Mouse (Mus musculus) neutrophil, adult 5-6 weeks (primary cell): ENCODE data around the gene Perp. TPM values are rescaled to one million over a fixed set of nuclear protein-coding genes. Genes with fewer than 3 reads are reported as not detected.

Experiments
- ATAC-seq: fragments of 151-379, 151-347 bp; 2 replicates; pipeline ENCODE4 v1.8.0; 2017; ENCODE audit warnings: mild to moderate bottlenecking, moderate TSS enrichment; ENCODE audit not compliant: insufficient number of reproducible peaks, poor library complexity, low FRiP score, severe bottlenecking; ENCODE audit errors: extremely low read depth
- total RNA-seq: library from RNA; stranded (forward); fragments of 200-1000 nt; gene quantifications from 2 replicates; pipeline ENCODE4 v1.2.3, GENCODE M21; 2017

Gene Perp
- 0.98 and 1.2 TPM in 2 replicates for total RNA-seq

DNA sequence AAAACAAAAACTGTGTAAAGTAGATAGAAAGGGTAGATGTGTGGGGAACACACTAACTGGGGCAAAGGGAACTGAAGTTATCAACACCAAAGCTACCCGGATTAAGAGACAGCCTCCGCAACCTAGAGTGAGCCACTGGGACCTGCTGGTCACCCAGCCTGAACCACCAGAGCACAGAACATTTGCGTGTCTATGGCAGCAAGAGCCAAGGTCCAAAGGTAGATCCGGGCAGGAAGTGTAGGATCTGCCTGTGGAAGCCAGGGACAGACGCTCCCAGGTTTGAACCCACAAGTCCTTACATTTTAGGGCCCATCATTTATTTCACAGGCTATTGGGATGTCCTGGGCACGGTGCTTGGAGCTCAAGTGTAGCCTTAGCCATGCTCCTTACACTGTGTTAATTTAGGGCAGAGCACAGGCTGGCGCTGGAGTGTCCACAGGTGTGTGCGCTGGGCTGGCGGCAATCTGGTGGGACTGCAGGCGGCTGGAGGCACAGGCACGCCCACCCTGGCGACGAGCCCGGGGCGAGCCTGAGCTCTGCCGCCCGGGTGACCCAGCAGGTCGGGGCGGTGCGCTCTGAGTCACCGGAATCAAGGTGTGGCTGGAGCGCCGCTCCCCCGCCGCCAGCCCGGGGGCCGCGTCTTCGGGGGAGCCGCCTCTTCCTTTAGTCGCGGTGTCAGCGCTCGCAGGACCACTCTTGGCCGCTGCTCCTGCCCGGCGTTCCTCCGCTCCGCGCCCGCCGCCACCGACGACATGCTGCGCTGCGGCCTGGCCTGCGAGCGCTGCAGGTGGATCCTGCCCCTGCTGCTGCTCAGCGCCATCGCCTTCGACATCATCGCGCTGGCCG lies at the start of gene Perp:
Gene Perp, plus strand, starts transcription at position 580 of the 846 bp plus-strand sequence.
- no peak for ATAC-seq

DNA sequence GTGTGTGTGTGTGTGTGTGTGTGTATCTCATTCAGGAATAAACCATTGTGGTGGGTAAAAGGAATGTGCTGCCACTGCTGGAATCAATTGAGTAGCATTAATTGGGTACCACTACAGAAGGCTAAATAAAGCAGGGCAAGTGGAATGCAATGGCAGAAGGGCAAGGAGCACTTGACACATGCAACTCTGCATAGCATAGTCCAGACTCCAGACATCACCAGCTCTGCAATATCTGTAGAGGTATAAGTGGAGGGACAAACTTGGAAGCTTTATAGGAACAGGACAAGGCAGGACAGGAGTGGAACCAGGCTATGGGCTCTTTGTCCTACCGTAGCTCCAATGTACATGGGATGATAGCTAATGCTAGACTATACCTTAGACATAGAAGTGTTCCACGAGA lies 33.1 kb upstream of the Perp start:
- ATAC-seq: no peak

DNA sequence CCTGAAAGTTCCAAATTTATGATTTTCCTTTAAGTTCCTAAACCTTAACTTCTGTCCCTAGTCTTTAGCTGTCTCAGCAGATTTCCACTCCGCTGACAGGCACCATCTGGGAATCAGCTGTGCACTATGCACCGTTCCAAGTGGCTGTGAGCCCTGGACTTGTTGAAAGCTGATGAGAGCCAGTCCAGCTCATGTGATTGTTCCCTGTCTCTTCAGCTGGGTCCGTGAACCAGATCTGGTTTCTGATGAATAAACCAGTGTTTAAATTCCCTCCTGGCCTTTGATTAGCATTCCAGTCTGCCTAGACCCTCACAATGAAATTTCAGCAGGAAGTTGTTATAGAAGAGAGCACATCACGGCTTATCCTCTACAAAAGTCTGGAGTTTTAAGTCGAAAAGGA lies 28.3 kb upstream of the Perp start:
- no peak for ATAC-seq

DNA sequence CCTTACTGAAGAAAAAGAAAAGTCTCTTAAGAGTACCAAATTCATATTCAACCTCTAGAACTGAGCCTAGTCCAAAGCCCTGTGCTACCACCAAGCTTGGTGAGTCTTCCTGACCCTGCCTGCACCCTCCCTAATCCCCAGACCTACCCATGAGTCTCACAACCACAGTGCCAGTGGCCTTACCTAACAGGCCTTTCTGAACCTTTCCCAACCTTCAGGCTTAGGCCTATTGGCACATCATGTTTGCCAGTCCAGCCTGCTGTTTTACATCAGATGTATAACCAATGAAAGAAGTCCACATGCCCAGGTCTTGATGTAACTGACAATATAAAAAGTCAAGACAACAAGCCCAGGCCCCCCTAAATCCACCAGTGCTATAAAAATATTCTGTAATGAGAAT lies 19.7 kb upstream of the Perp start:
- no peak for ATAC-seq

DNA sequence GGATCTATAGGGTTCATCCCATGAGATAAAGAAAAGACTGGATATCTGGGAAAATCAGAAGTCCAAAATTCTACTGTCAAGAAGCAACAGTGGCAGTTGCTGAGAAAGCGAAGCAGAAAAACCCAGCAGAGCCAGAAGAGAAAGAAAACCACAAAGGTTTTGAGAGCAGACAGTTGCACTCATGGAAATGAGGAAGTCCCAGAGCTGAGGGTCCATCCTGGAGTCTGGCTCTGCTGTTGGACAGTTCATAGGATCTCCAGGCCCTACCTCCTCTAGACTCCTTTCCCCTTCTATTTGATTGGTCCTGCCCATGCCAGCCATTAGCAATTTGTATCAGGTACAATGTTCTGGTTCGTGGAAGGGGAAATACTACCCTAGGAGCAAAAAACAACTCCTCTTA lies 18.7 kb upstream of the Perp start:
- no peak for ATAC-seq

DNA sequence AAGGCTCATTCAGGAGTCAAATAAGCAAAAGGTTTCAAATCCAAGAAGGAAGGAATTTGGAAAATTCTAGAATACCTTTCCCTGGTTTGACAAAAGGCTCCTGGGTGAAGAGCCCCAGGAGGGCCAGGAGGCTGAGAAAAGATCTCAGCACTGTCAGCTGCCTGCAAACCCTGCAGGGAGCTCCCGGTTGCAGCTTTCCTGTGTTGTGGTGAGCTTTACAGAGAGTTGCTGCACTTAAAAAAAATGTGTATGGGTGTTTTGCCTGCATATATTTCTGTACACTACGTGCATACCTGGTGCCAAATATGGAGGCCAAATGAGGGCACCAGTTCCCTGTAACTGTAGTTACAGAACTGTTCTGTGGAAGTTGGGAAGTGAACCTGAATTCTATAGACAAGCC lies 16.9 kb upstream of the Perp start:
- no peak for ATAC-seq

DNA sequence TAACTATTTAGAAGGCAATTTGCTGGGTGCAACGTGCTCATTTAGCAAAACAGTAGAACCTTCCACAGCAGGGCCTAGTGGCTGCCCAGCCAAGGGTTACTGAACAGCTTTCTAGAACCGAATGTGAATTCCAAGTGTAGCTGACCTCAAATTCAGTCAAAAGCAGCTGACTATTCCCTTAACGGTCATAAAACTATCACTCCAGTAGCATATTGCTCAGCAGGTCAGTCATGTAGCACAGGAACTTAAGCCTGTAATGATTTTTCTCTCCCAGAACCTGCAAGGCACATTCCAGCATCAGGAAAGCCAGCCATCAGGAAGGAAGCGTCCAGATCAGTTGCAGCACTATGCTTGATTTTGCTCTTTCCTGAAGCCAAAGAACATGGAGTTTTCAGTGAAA lies 14.5 kb upstream of the Perp start:
- ATAC-seq: no peak

DNA sequence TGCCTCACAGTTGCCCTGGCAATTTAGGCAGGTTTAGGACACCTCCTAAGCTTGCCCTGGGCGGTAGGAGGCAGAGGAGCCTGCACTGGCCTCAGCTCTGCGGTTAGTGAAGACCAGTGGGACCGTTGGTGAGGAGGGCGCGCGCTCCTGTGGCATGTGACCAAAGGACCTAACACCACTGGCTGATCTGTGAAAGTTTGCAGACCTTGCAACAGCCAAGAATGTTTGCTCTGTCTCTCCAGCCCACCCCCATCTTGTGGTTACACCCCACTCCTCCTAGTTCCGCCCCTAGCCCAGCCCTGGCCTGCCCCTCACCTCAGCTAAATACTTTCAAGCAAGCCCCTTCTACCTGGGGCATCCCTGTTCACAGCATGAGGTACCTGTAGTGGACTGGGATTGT lies 13.0 kb upstream of the Perp start:
- no peak for ATAC-seq

DNA sequence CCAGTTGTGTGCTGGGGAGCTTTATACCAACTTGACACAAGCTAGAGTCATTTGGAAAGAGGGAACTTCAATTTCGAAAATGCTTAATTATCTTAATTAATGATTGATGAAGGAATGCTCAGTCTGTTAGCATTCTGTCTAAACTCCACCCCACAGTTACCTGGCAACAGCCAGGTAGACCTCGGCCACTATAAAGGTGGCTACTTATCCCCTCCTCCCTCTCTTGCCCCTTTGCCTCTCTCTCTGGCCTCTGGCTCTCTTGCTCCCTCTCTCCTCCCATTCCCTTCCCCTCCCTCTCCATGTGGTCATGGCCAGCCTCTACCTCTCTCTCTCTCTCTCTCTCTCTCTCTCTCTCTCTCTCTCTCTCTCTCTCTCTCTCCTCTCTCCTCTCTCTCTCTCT lies 10.4 kb upstream of the Perp start:
- no peak for ATAC-seq

DNA sequence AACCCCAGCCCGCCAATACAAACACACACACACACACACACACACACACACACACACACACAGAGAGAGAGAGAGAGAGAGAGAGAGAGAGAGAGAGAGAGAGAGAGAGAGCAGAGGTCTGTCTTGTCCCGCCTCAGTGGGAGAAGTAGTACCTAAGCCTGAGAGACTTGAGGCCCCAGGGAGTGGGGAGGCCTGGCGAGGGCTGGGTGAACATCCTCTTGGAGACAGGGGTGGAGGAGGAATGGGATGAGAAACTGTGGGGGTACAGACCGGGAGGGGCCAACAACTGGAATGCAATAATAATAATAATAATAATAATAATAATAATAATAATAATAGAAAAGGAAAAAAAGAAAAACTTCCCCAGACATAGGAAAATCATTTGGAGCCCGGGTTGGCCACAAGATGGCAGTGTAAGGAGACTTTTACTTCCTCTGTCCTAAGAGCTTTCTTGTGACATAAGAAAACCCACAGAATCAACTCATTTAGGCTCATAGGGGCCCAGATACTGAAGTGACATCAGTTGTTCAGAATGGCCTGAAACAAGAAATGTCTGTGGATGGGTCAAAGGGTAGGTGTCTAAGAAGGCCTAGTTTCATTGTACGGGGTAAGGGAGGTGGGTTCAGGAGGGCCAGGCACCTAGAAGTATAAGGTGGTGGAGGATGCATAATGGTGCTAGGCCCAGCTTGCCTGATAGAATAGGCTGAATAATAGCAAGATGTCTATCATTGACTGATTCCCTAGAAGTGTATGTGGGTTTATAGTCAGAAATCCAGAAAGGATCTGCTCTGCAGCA lies 8.9 kb upstream of the Perp start:
- ATAC-seq: no peak

DNA sequence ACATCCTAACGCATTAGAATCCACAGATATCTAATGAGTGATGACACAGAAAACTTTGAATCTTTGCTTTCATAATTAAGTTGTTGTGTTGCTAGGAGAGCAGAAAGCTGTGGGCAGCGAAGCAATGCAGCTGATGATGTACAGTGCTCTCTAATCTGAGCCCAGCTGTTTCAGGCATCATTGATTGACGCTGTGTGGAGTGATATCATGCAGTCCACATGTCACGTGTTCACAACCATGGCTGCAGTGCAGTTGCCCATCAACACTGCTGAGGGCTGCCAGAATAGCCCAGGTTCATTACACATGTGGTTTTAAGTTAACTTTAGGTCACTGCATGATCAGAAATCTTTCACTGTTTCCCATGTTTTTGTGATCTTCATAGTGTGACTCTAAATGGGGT lies 5.3 kb upstream of the Perp start:
- ATAC-seq: no peak

DNA sequence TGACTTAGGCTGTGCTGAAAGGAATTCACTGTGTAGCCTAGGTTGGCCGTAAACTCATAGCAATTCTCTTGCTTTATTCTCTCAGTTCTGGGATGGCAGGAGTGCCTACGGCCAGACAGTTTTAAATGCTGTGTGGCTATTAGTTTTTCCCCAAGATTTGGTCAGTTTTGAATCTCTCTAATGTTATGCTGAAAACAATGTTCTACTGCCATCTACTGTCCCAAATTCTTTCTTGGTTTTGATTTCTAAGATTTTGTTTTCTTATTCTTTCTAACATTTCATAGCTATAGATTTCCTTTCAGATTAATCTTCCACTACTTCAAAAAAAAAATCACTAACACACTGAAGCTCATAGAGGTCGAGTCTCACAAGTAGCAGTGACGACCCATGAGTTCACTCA lies 4.1 kb upstream of the Perp start:
- ATAC-seq: no peak

DNA sequence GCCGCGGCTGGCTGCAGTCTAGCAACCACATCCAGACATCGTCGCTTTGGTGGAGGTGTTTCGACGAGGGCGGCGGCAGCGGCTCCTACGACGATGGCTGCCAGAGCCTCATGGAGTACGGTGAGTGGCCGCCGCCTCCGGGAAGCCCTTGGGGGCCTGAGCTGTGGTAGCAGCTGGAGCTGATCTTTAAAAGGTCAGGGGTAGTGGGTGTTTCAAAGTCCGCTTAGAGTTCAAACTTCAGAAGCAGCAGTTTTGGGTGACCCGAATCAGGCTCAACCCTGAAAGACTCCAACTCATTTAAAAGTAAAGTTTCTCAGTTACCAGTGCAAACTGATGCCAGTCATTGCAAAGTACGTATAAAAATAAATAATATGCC lies 455 bp downstream of the Perp start:
- no peak for ATAC-seq

DNA sequence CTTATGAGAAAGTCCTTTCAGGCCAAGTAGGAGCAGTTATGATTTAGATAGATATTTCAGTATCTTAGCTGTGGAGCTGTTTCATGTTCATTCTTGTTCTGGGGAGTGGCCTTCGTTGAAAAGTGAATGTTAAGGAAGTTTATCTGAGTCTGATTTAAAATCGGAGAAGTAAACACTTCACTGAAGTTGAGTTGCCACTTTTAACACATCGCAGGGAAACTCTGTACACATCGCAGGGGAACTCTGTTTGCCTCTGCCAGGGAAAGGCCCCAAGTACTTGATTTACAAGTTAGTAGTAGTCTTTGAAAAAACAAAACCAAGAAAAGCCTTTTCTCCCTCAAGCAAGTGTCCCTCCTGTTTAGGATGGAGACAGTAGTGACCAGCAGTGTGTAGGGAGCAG lies 891 bp downstream of the Perp start:
- ATAC-seq: no peak

DNA sequence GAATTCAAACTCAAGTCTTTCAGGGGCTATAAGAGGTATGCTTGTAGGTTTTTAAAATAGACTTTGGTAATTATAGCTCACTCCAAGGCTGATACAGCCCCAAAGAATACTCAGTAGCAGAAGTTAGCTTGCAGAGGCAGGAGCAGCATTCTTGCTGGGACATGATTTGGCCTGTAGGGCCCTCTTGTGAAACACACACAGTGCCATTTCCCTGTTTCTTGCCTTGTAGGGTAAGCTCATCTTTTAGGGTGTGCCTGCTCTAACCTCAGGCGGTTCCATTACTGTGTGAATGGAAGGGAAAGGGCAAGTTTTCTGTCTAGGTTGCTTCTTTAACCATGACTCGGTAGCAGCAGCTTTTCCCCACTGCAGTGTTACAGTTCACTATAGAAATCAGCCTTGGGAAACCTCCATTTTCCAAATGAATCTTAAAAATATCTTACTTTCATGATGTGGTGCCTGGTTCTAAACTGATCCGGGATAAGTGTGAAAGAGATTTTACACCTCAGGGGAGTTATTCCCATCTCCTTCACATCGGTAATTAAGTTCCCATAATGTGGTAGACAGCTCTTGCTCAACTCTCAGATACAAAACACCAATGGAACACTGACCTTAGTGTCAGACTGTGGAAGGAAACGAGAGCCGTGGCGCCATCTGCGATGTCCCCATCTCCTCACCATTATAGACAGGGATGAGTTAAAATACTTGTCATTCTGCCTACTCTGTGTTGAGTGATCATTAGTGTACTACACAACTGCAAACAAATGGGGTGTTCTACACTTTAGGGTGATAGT lies 1.8 kb downstream of the Perp start:
- ATAC-seq: no peak

DNA sequence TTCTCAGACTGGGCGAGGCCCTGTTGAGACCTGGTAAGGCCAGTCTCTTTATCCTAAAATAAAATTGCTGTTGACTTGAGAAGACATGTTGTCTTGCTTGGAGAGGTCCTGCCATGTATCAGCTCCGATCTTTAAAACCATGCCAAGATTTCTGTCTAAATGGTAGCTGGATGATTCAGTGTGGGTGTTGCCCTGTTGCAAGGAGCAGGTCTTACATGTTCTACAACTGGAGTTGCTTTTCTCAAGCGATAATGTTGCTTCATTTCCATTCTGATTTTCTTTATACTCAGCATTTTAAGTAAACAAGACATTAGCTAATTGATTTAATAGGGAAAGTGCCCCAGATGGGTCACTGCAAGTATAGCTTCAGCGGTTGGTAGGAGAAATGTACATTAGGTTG lies 5.4 kb downstream of the Perp start:
- no peak for ATAC-seq

DNA sequence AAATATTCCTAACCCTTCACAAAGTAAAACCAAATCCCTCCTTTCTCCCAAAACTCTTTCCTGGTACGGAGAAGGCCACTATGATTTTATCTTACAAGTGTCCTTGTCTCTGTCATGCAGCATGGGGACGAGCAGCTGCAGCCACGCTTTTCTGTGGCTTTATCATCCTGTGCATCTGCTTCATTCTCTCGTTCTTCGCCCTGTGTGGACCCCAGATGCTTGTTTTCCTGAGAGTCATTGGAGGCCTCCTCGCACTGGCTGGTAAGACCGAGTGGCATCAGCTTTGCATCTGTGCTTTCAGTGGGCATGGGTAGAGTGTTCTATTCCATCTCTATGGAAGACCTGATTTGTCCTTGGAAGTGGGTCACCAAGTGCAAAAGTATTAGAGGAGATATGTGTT lies 8.6 kb downstream of the Perp start:
- no peak for ATAC-seq

DNA sequence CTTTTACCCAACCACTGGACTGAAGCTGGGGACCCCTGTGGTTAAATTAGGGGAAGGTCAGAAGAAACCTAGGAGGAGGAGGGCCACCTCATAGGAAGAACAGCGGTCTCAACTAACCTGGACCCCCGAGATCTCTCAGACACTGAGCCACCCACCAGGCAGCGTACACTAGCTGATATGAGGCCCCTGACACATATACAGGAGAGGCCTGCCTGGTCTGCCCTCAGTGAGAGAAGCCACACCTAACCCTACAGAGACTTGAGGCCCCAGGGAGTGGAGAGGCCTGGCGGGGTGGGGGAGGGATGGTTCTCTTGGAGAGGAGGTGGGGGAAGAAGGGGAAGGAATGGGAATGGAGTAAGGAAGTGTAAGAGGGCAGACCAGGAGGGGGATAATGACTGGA lies 12.4 kb downstream of the Perp start:
- ATAC-seq: no peak

DNA sequence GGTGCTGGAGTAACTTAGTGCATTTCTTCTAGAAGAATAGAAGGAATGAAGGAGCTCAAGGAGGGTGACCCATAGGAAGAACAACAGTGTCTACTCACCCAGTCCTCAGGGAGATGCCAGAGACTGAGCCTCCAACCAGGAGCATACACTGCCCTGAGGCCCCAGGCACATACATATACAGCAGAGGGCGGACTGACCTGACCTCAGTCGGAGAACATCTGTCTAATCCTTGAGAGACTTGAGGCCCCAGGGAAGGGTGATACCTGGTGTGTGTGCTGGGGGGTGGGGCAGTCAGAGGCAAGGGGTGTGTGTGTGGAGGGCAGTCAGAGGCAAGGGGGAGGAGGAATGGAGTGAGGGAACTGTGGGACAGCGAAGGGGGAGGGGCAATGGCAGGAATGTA lies 14.8 kb downstream of the Perp start:
- ATAC-seq: no peak
